Mouse (Mus musculus): ENCODE data around the gene 9130230L23Rik. TPM values are rescaled to one million over a fixed set of nuclear protein-coding genes. Genes with fewer than 3 reads are reported as not detected.

Gene 9130230L23Rik
- polyA plus RNA-seq (2012; rRNA removed): 2.6 and 3.5 TPM in 2 replicates

DNA sequence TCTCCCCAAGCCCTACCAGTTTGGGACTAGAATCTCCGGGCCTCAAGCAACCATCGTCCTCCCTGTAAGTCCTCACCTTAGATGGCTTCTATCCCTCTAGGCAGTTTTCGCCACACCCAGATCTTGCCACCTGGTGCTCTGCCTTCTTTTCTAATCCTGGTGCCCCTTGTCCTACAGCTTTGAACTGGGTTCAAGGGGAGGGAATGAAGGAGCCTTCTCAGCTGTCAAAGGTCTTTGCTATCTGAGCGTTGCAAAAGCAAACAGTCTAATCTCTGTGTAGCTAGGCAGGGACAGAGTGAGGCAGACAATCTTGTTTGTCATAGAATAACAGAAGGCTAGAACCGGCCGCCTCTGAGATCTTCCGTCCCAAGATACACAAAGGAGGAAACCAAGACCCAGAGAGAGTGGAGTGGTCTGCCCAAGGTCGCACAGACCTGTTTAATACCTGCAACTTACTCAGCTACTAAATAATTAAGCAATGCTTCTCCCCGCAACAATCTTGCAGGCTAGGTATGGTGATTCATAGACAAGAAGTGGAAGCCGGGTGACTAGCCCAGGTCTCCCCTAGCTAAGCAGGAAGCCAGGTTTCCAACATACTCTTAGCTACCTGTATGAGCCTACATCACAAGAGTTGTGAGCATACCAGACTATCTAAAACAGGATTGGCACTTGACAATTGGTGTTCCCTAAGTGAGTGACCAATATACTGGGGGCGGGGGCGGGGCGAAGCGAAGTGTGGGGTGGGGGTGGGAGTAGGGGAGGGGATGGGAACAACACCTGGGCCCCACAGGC lies at the start of gene 9130230L23Rik:
Gene 9130230L23Rik, minus strand, starts transcription at position 152 of the 792 bp plus-strand sequence.
- Histone ChIP-seq H3K4me3 (replicated peaks; ENCODE audit: extremely low read depth, low read depth, low read length) (no peak within 1 kb of the TSS), H3K4me1 (ENCODE audit: control insufficient read depth, insufficient read depth, low read length) (no peaks in the 10 kb centered on the region)
- TF ChIP-seq CTCF (IDR thresholded peaks at IDR 0.05; ENCODE audit: insufficient read depth, low read length) (no peak), POLR2A (IDR thresholded peaks at IDR 0.05; ENCODE audit: borderline replicate concordance, extremely low read depth, low read depth, low read length) (no peak)
- DNase-seq: no peak
- WGBS: 49% methylated on average over 14 of the region's 14 CpGs

DNA sequence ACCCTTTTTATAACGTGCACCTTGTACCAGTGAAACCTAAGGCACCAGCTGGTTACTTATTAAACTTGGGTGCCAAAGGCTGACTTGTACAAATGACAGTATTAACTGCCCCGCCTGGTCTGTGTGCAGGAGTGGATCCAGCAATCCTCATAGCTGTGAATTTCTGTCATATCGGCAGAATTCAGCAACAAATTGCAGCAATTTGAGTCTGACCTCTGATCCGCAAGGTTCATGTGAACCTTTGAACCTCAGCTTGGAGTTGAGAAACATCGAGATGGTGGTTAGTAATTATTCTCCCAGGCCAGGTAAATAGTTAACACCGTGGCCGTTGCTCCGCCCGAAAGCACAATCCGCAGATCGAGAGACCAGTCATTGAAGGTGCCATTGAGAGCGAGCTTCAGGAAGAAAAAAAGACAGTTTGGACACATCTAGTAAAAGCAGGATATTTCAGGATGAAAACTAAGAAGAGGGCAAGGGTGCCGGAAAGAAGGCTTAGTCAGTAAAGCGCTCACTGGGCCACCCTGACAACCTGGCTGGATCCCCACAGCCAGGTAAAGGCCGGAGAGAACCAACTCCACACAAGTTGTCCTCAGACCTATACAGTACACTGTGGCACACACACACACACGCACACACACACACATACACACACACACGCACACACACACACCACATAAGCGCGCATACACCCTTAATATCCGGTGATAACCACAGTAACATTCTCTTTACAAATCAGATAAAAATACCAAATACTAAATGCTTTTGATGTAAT lies 48.9 kb upstream of the 9130230L23Rik start:
- no peaks in the 10 kb centered on the region for H3K4me1 ChIP-seq (ENCODE audit: control insufficient read depth, insufficient read depth, low read length)
- DNase-seq: no peak
- no peak overlapping the region for H3K4me3 ChIP-seq (replicated peaks; ENCODE audit: extremely low read depth, low read depth, low read length)
- no peak for TF ChIP-seq CTCF (IDR thresholded peaks at IDR 0.05; ENCODE audit: insufficient read depth, low read length)
- TF ChIP-seq POLR2A (IDR thresholded peaks at IDR 0.05; ENCODE audit: borderline replicate concordance, extremely low read depth, low read depth, low read length): no peak
- WGBS: 73% methylated on average over 20 of the region's 20 CpGs

DNA sequence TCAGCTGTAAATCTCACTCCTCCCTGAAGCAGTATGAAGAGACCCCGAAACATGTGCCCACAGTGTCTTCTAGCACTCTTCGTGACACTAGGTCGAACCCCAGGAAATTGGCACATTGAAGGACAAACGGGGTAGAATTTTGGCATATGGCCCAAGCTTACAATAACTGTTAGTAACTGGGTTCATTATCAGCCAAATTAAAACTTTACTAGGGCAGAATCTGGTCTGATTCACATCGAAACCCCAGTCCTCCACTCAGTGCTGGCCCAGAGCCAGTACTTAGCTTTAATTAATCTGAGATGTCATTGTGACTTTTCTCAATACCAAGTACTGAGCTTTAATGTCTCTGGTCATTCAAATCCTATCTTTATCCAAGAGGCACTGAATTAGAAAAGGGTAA lies 46.8 kb upstream of the 9130230L23Rik start:
- DNase-seq: no peak
- no peak for TF ChIP-seq CTCF (IDR thresholded peaks at IDR 0.05; ENCODE audit: insufficient read depth, low read length)
- Histone ChIP-seq H3K4me3 (replicated peaks; ENCODE audit: extremely low read depth, low read depth, low read length) (no peak overlapping the region), H3K4me1 (ENCODE audit: control insufficient read depth, insufficient read depth, low read length) (no peaks in the 10 kb centered on the region)
- 60% methylated on average over 5 of the region's 5 CpGs for WGBS

DNA sequence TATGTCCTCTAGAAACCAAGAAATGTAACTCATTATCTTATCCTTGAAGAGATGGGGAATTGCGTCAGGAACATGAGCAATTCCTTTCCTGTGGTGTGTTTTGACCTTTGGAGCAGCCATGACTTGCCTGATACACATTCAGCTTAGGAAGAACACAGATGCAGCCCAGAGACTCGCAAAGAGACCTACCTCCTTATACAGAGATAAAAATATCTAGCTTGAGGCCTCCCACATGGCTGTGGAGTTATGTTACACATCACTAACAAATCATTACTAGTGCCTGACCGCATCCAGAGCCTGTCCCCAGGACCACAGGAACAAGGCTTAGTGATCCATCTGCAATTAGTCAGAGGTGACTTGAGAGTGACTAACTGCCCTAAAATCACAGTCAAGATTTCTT lies 42.3 kb upstream of the 9130230L23Rik start:
- Histone ChIP-seq H3K4me1 (ENCODE audit: control insufficient read depth, insufficient read depth, low read length) (no peaks in the 10 kb centered on the region), H3K4me3 (replicated peaks; ENCODE audit: extremely low read depth, low read depth, low read length) (no peak overlapping the region)
- WGBS: 66% methylated on average over 3 of the region's 3 CpGs
- DNase-seq: no peak
- TF ChIP-seq POLR2A (IDR thresholded peaks at IDR 0.05; ENCODE audit: borderline replicate concordance, extremely low read depth, low read depth, low read length) (no peak), CTCF (IDR thresholded peaks at IDR 0.05; ENCODE audit: insufficient read depth, low read length) (no peak)

DNA sequence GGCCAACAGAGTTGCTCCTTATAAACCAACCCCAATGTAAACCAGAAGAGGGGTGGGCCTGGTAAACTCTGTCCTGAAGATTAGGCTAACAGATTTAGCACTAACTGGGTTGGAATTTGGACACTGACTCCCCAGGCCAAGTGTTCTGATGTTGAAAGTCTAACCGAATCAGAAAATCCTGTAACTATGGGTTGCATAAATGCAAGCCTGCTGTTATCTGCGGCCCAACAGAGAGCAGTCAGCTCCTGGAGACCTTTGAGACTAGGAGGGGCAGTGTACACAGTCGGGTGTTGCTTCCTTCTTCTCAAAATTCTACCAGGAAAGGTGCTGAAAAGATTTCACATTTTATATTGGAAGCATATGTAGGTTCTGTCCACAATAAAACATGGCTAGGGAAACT lies 39.8 kb upstream of the 9130230L23Rik start:
- no peak for DNase-seq
- H3K4me3 ChIP-seq (replicated peaks; ENCODE audit: extremely low read depth, low read depth, low read length): no peak overlapping the region
- TF ChIP-seq CTCF (IDR thresholded peaks at IDR 0.05; ENCODE audit: insufficient read depth, low read length): no peak
- no peak for TF ChIP-seq POLR2A (IDR thresholded peaks at IDR 0.05; ENCODE audit: borderline replicate concordance, extremely low read depth, low read depth, low read length)
- H3K4me1 ChIP-seq (ENCODE audit: control insufficient read depth, insufficient read depth, low read length): no peaks in the 10 kb centered on the region
- WGBS: 61% methylated on average over 3 of the region's 3 CpGs

DNA sequence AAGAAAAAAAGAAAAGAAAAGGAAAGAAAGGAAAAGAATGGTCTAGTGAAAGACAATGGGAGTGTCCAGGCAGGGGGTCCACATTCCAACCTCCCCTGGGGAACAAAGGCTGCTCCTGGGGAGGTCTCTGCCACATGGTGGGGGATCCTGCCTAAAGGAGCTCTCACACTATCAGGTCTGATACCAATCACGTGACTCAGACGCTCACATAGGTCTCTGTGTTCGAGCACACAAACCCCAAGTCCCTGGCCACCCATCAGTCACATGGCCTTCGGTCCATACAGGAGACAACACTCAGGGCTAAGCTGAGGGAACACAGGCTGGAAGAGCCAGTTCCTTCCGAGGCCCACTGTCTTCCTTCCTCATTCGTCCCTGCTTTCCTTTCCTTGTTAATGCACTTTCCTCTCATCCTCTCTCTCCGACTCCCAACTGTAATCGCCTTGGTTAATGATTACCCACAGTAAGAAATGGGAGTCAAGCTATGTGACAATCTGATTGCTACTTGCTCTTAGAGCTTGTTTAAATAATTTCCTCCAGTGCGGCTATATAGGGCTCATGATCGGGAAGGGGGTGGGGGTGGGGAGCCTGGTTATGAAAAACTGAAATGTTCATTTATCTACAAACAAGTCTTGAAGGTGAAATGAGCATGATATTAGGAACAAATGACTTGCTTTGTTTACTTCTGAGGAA lies 38.7 kb upstream of the 9130230L23Rik start:
- H3K4me1 ChIP-seq (ENCODE audit: control insufficient read depth, insufficient read depth, low read length): no peaks in the 10 kb centered on the region
- no peak for DNase-seq
- no peak for TF ChIP-seq POLR2A (IDR thresholded peaks at IDR 0.05; ENCODE audit: borderline replicate concordance, extremely low read depth, low read depth, low read length)
- 49% methylated on average over 10 of the region's 10 CpGs for WGBS
- no peak overlapping the region for H3K4me3 ChIP-seq (replicated peaks; ENCODE audit: extremely low read depth, low read depth, low read length)

DNA sequence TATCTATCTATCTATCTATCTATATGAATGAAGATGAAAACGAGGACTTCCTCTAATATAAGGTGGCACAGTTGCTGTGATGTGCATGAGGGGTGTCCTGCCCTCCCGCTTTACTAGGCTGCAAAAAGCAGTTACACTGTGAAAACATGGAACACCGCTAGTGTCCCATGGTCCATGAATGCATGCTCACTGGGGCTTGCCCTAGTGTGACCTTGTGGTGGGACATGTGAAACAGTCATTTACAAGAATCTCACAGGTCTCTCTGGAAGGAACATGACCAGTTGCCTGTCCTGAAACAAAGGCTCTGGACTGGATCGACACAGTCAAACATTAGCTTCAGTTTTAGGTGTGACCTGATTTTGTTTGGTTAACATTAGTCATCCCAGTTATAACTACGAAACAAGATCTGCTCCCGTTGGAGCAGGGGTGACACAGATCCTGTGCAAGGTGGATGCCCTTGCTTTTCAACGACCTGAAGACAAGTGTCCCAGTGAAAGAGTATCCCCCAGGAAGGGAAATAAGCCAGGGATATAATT lies 36.7 kb upstream of the 9130230L23Rik start:
- Histone ChIP-seq H3K4me3 (replicated peaks; ENCODE audit: extremely low read depth, low read depth, low read length) (no peak overlapping the region), H3K4me1 (ENCODE audit: control insufficient read depth, insufficient read depth, low read length) (peaks cover 3% of the 10 kb centered on the region; the same call in 1 of the 2 replicates)
- 75% methylated on average over 7 of the region's 7 CpGs for WGBS
- no peak for TF ChIP-seq CTCF (IDR thresholded peaks at IDR 0.05; ENCODE audit: insufficient read depth, low read length)
- no peak for TF ChIP-seq POLR2A (IDR thresholded peaks at IDR 0.05; ENCODE audit: borderline replicate concordance, extremely low read depth, low read depth, low read length)
- DNase-seq: no peak

DNA sequence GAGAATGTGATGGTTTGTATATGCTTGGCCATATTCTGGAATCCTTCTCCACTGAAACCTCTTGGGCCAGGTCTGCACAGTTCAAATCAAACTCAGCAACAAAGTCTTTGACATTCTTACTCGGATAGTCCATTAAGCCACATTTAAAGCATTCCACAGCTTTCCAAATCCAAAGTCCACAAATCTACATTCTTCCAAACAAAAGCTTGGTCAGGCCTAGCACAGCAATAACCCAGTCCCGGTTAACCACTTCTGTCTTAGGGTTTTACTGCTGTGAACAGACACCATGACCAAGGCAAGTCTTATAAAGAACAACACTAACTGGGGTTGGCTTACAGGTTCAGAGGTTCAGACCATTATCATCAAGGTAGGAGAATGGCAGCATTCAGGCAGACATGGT lies 35.7 kb upstream of the 9130230L23Rik start:
- DNase-seq: no peak
- H3K4me3 ChIP-seq (replicated peaks; ENCODE audit: extremely low read depth, low read depth, low read length): no peak overlapping the region
- no peak for TF ChIP-seq POLR2A (IDR thresholded peaks at IDR 0.05; ENCODE audit: borderline replicate concordance, extremely low read depth, low read depth, low read length)
- TF ChIP-seq CTCF (IDR thresholded peaks at IDR 0.05; ENCODE audit: insufficient read depth, low read length): no peak
- WGBS: 78% methylated on average over 2 of the region's 2 CpGs
- H3K4me1 ChIP-seq (ENCODE audit: control insufficient read depth, insufficient read depth, low read length): peaks cover 3% of the 10 kb centered on the region; the same call in 1 of the 2 replicates

DNA sequence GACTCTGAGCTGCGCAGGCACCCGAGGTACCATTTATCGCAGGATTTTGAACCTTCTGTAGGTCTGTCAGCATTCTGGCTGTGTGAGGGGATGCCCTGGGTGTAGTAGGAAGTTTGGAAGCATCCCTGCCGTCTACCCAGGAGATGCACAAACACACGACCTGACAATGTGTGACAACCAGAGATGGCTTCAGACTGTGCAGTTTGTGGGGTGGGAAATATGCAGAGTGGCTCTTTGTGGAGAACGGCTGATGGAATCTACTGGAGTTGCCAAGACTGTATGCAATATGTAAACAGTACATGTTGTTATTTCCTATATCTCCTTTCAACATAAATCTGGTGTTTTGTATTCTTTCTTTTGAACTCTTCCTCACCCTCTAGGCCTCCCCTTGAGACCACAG lies 33.0 kb upstream of the 9130230L23Rik start:
- Histone ChIP-seq H3K4me3 (replicated peaks; ENCODE audit: extremely low read depth, low read depth, low read length) (no peak overlapping the region), H3K4me1 (ENCODE audit: control insufficient read depth, insufficient read depth, low read length) (peaks cover 3% of the 10 kb centered on the region; the same call in 1 of the 2 replicates)
- no peak for TF ChIP-seq CTCF (IDR thresholded peaks at IDR 0.05; ENCODE audit: insufficient read depth, low read length)
- no peak for TF ChIP-seq POLR2A (IDR thresholded peaks at IDR 0.05; ENCODE audit: borderline replicate concordance, extremely low read depth, low read depth, low read length)
- WGBS: 50% methylated on average over 6 of the region's 6 CpGs
- no peak for DNase-seq
